Mouse (Mus musculus) ovary, adult 18-20 months (tissue): ENCODE results near the gene Cabcoco1.

Experiments
- DNase-seq: peaks from one replicate; pipeline ENCODE4 v3.0.0; 2022; ENCODE audit warnings: low spot score, mixed read lengths

Cabcoco1 gene

DNA sequence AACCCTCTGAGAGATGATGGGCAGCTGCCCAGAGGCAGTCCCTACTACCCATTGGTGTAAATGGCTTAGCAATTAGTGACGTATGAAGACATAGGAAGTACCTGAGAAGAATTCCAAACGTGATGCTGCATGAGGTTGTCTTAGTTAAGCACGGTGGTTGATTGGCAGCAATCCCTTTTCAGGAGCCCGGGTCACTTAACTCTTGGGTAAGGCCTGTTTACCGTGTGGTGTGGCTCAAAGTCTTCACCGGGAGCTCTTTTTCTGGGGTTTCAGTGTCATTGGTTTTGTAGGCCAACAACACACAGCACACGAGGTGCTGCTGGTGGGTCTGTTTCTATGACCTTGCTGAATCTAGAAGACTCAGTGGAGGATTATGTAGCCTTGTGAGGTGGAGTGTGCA lies 105.9 kb downstream of the Cabcoco1 start:
- no peak for DNase-seq

DNA sequence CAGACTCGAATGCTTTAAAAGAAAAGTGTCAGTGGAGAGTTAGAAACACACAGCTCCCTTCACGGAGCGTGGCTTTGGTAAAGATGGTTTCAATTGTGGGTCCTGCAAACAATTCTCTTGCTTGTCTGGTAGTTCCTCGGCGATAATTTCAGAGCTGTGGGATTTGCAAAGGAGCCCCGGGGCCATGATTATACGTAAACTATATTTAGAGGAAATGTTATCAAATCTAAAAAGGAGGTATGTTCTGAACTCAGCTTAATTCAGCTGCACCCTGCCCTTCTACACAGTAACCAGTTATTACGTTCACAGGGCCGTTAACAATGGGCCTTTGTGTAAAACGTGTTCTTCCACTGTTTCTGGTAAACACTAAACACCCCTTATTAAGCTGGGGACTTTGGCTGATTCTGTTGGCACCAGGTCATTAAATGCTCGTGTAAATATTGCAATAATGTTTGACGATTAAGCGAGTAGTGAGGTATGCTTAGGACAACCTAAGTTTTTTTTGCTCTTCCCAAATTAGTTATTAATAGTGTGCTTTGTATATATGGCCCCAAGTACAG lies 106.6 kb downstream of the Cabcoco1 start:
- DNase-seq, result no peak

DNA sequence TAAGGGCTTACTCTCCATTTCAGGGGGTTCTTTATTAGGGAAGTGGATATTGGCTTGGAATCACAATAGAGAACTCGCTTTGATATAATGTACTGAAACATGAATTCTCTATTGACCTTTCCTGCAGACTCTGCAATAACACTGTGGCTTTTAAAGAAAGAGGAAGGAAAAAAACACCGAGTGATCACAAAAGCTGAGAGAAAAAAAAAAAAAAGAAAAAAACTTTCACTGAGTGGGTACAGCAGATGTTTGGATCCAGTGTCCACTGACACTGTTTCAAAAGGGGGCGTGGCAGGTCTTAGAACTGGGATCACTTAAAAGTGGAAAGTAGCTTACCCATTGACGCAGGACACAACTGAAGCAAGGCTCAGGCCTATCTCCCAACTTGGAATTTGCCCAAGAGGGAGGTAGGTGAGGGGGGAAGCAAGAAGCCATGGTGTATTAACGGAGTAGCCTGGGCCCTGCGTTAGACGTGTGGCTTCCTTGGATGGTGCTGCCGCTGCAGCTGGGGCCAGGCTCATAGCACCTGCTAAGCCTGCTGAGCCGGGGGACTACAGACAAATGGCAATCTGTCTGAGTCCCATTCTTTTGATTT lies 107.6 kb downstream of the Cabcoco1 start:
- no peak for DNase-seq

DNA sequence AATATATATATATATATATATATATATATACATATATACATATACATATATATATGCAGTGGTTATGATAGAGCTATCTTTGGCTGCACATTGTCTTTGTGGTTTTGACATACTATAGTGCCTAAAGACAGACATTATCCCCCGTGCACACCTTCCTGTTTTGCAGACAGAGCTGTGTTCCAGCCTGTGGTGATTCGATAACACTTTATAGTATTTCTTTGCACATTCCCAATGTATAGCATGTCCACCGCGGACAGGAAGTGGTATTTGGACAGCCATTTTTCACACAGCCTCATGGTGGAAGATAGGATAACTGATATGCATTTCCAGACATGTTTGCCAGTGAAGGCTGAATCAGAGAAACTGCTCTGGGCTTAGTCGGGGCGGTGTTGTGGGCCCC lies 110.3 kb downstream of the Cabcoco1 start:
- no peak for DNase-seq

DNA sequence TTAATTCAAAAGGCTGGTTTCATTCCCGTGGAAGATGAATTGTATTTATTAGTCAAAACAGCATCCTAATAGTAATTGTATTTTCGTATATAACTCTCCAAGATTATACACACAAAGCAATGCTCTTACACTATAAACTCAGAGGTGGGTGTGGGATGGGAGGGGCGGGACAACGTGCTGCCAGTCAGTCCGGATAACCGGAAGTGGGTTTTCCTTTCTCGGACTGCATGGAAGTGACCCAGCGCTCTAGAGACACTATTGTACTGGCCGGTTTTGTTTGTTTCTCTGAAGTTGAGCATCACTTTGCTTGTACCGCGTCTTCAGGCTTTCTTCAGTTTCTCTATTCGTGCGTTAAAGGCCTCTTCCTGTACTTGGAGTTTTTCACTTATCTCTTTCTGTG lies 110.8 kb downstream of the Cabcoco1 start:
- DNase-seq, result no peak

DNA sequence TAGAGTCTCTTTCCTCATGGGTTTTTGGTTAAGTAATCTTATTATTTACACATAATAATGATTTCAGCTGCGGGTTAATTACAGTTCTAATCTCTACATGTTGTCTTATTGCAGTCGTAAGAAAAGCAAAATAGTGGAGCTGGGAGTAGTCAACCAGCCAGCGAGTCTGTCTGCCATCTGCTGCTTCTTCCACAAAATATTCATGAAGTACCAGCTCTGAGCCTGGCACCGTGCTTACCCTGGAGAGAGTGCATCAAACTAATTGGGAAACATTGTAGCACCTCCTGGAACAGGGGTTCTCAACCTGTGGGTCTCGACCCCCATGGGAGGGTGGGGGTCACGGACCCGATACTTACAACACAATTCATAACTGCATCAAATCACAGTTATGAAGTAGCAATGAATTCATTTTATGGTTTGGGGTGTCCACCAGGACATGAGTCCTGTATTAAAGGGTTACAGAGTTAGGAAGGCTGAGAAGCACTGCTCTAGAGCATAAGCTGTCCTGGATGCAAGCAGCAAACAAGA lies 121.2 kb downstream of the Cabcoco1 start:
- no peak for DNase-seq

DNA sequence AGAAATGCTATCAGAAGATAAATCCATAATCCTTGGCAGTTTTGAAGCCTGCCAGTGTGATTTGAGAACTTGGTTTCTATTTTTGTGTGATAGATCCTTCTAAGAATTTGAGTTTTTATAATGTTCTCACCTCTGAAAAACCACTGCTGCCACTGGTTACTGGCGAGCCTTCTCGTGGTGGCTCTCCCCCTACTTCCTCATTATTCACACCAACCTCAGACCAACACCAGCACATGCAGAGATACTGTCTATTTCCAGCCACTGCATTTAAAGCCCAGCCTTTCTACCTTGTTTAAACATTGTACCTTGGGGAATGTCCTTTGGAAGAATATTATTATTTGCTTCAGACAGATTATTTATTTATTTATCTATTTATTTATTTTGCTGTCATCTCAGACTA lies 121.8 kb downstream of the Cabcoco1 start:
- DNase-seq, result no peak

DNA sequence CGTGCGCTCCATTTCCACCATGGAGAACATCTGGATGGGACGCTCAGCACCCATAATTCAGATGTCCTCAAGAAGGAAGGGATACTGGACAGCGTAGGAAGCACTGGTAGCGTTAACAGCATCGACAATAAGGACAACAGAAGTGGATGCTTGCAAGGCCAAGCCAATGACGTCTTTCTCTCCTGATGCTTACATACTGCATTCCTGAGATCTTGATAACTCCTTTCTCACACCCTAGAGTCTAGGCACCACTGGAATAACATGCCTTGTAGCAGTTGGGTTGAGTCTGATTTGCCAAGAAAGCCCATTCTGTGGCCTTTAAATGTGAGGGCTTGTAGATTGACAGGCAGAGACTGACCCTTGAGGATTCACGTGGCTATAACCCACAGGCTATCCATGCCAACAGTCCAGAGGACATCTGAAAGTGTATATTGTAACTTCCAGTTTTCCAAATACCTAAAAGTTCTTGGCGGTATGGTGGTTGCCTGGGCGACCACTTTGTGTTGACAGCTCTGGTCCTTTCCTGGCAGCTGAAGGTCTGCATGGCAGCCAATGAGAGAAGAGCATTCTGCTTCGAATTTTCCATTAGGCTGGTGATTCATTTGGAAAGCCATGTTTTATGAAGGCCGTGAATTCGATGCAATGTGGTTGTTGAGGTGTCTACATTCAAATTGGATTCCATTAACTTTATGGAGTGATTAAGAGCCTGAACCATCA lies 124.5 kb downstream of the Cabcoco1 start:
- DNase-seq, result no peak

DNA sequence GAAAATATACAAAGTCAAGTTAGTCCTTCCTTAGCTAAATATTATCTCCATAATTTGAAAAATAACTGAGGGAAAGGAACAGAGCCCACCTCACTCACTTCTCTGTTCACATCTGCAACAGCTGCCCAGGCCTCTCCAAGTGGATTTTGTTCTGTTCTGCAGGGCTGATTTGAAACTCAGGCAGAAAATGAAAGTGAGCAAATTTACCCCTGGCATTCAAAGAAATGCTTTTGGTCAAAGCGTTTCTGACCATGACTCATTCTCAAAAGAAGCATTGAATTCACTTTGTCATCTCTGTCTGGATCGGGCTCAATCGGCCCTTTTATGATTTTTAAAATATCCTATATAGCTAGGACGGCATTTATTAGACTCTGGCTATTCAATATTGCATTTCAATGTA lies 135.8 kb downstream of the Cabcoco1 start:
- DNase-seq, result no peak

DNA sequence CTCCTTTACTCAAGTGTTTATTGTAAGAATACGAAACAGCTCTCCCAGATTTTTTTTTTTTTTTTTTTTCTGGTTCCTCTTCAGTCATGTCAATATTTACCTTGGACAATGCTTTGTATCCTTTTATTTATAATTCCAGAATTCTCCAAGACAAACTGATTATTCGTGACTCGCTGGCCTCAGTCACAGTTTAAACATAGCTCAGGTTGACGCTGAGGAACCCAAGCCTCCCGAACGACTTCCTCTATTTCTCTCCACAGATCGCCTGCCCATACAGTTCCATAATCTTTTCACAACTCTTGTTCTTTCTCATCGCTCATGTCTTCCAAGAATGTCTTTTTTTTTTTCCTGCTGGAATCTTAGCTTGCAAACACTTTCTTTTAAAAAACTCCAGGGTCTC lies 144.9 kb downstream of the Cabcoco1 start:
- DNase-seq, result no peak

DNA sequence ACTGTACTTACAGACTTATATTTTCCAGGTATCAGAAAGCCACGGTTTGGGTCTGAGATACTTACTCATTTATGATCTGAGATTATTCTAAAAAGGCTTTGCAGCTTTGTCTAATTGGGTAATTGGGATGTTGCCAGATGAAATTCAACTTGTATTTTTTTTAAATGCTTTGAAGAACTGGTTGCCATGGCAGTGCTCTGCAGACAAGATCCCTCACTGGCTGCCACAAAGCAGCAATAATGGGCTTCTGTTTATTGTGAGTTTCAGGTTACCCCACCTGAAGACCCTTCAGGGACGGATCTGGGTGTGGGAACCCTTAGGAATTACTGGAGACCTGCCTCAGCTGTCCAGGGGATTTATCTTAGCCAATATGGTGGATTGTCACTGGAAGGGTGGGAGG lies 145.6 kb downstream of the Cabcoco1 start:
- DNase-seq, result no peak

DNA sequence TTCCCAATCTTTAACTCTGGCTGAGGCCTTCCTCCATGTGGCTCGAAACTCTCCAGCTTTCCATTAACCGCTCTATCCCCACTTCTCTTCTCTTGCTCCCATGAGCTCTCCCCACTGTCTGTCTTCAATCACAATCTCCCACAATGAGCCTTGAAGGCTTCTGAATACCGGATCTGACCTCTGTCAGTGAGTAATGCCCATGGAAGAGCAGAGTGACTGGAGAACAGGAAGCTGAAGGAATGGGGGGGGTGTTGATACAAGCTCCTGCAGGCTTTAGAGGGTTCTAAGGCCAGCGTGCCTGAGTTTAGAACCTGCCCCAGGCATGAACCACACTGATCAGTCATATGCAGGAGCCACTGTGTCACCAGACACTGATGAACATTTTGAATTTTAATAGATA lies 150.1 kb downstream of the Cabcoco1 start:
- DNase-seq, result no peak

DNA sequence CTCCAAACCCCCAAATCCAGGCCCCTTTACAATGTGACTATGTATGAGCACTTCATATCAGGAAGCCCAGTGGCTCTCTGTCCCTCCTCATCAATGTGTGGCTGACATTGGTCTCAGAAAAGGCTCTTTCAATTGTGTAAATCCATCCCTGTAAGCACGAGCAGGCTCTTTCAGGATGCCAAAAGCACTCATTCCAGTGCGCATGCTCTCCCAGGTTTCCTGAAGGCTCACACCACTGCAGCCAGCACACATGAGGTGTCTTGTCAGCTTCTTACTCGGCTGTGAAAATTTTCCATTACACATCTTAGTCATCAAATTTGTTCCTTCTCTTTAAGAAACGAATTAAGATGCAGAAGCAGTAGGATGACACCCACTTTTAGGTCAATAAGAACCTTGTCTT lies 152.9 kb downstream of the Cabcoco1 start:
- no peak for DNase-seq

DNA sequence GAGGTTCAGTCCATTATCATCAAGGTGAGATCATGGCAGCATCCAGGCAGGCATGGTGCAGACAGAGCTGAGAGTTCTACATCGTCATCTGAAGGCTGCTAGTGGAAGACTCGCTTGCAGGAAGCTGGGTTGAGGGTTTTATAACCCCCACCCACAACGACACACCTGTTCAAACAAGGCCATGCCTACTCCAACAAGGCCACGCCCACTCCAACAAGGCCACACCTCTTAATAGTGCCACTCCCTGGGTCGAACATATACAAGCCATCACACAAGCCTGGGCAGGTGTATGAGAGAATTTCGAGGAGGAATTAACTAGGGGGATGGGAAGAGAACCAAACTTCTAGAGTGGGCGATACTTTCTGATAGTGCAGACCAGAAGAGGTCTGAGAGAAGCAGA lies 153.6 kb downstream of the Cabcoco1 start:
- DNase-seq, result no peak
